Mouse (Mus musculus) left cerebral cortex, adult 2 months (tissue): ENCODE measurements around the gene Usp53. TPM values are rescaled to one million over a fixed set of nuclear protein-coding genes. Genes with fewer than 3 reads are reported as not detected.

Experiments used
- DNase-seq, 2 experiments: peaks; one replicate each; pipeline ENCODE4 v3.0.0; 2021 to 2022; ENCODE audit warnings: low spot score in 2 of 2, mixed read lengths in 1 of 2; ENCODE audit errors: extremely low spot score in 1 of 2
- H3K27ac ChIP-seq: fragments of 200-600 bp; 2 replicates; pipeline ENCODE4 v1.8.1; 2022
- H3K4me3 ChIP-seq: fragments of 200-600 bp; 2 replicates; pipeline ENCODE4 v1.8.1; 2022
- CTCF ChIP-seq: fragments of 200-600 bp; IDR thresholded peaks from 2 replicates; pipeline ENCODE4 v1.8.1; 2022; ENCODE audit warnings: antibody characterized with exemption, mild to moderate bottlenecking, moderate library complexity
- intact Hi-C: fragments of 180-260 bp; cut with DNase I; formaldehyde crosslinking; loops from one replicate; pipeline ENCODE4 v1.15.1; 2025
- long read RNA-seq, 2 experiments: library from polyadenylated mRNA; stranded (forward); transcript quantifications; one replicate each; pipeline ENCODE4 v2.0.0; 2021; ENCODE audit warnings: borderline mapping rate in 2 of 2
- total RNA-seq, 2 experiments: library from RNA; stranded (reverse); gene quantifications; 2 replicates each; pipeline ENCODE4 v1.2.3; 2021

Gene Usp53
- total RNA-seq, result 10 to 100 TPM; 27.9 to 39.1 TPM
- long read RNA-seq, experiment 1, full-length matches to known transcripts, result 6 of 16 reads
- long read RNA-seq, experiment 1, partial matches to known transcripts, result 2 of 16 reads
- long read RNA-seq, experiment 1, other reads (novel, unspliced or antisense), result 8 of 16 reads
- long read RNA-seq, experiment 2, full-length matches to known transcripts, result 7 of 12 reads
- long read RNA-seq, experiment 2, partial matches to known transcripts, result 0 of 12 reads
- long read RNA-seq, experiment 2, other reads (novel, unspliced or antisense), result 5 of 12 reads

GRCm38 (mm10) chr3:122984249-122985182, at the start of gene Usp53:
TSS of gene Usp53 (minus strand) at chr3:122984510.
- TF ChIP-seq CTCF, result no peak; the same call in 1 of the 2 replicates
- peak within 1 kb of the TSS; percentile 95 for H3K4me3 ChIP-seq
- DNase-seq, result peak; percentile 91 to 93
- intact Hi-C loops, result loop anchor here (2.0 to 5.0 kb wide), 3 partner anchors 60 to 168 kb away; partner anchors contain the start of gene 1810037I17Rik
- H3K27ac ChIP-seq, result peak within 1 kb of the TSS; percentile 97

- TF ChIP-seq CTCF, result no peak
- Histone ChIP-seq H3K27ac (no peak overlapping the region), H3K4me3 (no peak overlapping the region)
- no peak for DNase-seq
- intact Hi-C loops, result no loop called here
Observed at GRCm38 (mm10) chr3:123033804-123034203, 49.5 kb upstream of the Usp53 start.

- no peak for TF ChIP-seq CTCF
- intact Hi-C loops, result no loop called here
- Histone ChIP-seq H3K27ac (no peak overlapping the region), H3K4me3 (no peak overlapping the region)
- no peak for DNase-seq
Observed at GRCm38 (mm10) chr3:123025634-123026033, 41.3 kb upstream of the Usp53 start.

GRCm38 (mm10) chr3:123024496-123025234, 40.4 kb upstream of the Usp53 start:
- no peak overlapping the region for H3K27ac ChIP-seq
- H3K4me3 ChIP-seq, result no peak overlapping the region
- intact Hi-C loops, result no loop called here
- DNase-seq, result no peak
- TF ChIP-seq CTCF, result no peak

GRCm38 (mm10) chr3:123018792-123019191, 34.5 kb upstream of the Usp53 start:
- Histone ChIP-seq H3K27ac (no peak overlapping the region), H3K4me3 (no peak overlapping the region)
- TF ChIP-seq CTCF, result no peak
- no peak for DNase-seq
- intact Hi-C loops, result no loop called here

GRCm38 (mm10) chr3:123013476-123013875, 29.2 kb upstream of the Usp53 start:
- H3K4me3 ChIP-seq, result no peak overlapping the region
- no peak for TF ChIP-seq CTCF
- H3K27ac ChIP-seq, result no peak overlapping the region
- DNase-seq, result no peak
- intact Hi-C loops, result no loop called here

- intact Hi-C loops, result no loop called here
- no peak for DNase-seq
- TF ChIP-seq CTCF, result no peak
- Histone ChIP-seq H3K4me3 (no peak overlapping the region), H3K27ac (no peak overlapping the region)
Observed at GRCm38 (mm10) chr3:123009417-123009816, 25.1 kb upstream of the Usp53 start.

GRCm38 (mm10) chr3:123007386-123007785, 23.1 kb upstream of the Usp53 start:
- intact Hi-C loops, result no loop called here
- DNase-seq, result no peak
- TF ChIP-seq CTCF, result no peak
- Histone ChIP-seq H3K27ac (no peak overlapping the region), H3K4me3 (no peak overlapping the region)

- no peak for TF ChIP-seq CTCF
- 0 out of 2 replicates have a peak overlapping the region, but pooled peaks have one; percentile 19 for H3K27ac ChIP-seq
- intact Hi-C loops, result no loop called here
- DNase-seq, result no peak
- H3K4me3 ChIP-seq, result no peak overlapping the region
Observed at GRCm38 (mm10) chr3:123001053-123001452, 16.7 kb upstream of the Usp53 start.

GRCm38 (mm10) chr3:122998511-122998910, 14.2 kb upstream of the Usp53 start:
- intact Hi-C loops, result no loop called here
- DNase-seq, result no peak
- Histone ChIP-seq H3K27ac (no peak overlapping the region), H3K4me3 (no peak overlapping the region)
- TF ChIP-seq CTCF, result no peak

GRCm38 (mm10) chr3:122996968-122997367, 12.7 kb upstream of the Usp53 start:
- H3K27ac ChIP-seq, result no peak overlapping the region
- intact Hi-C loops, result no loop called here
- DNase-seq, result no peak
- no peak for TF ChIP-seq CTCF
- no peak overlapping the region for H3K4me3 ChIP-seq
